Mouse (Mus musculus) heart, postnatal 25 days (tissue): ENCODE measurements around the gene Rps6ka2. TPM values are rescaled to one million over a fixed set of nuclear protein-coding genes. Genes with fewer than 3 reads are reported as not detected.
"Not testable (repeated sequence)": the region's sequence is repeated elsewhere in the genome, so short reads cannot be mapped to it uniquely, and the experiment has no call there.

Source experiments
- DNase-seq: peaks from one replicate; pipeline ENCODE4 v3.0.0; 2022; ENCODE audit warnings: low spot score
- intact Hi-C: fragments of 180-260 bp; cut with DNase I; formaldehyde crosslinking; loops from one replicate; pipeline ENCODE4 v1.15.1; 2025
- total RNA-seq, 2 experiments: library from RNA; stranded (reverse); gene quantifications; 2 replicates each; pipeline ENCODE4 v1.2.3; 2021

Rps6ka2 gene
- total RNA-seq, 2 experiments from 2014 or later = 23.2 to 23.7 TPM

- intact Hi-C loops = no loop called here
- peak; percentile 70 for DNase-seq
These were observed 821 bp upstream of the Rps6ka2 start for GRCm38 (mm10) chr17:7168961-7169626.

GRCm38 (mm10) chr17:7170304-7171295 lies 685 bp downstream of the Rps6ka2 start:
- intact Hi-C loops = no loop called here
- DNase-seq = no peak

GRCm38 (mm10) chr17:7173331-7174028 lies 3.6 kb downstream of the Rps6ka2 start:
- intact Hi-C loops = no loop called here
- no peak for DNase-seq

- intact Hi-C loops = loop anchor here (5.0 kb wide), 1 partner anchor 42 kb away; no protein-coding TSS in a partner anchor
- DNase-seq = no peak
These were observed 5.4 kb downstream of the Rps6ka2 start for GRCm38 (mm10) chr17:7175293-7175692.

GRCm38 (mm10) chr17:7176394-7176793 lies 6.5 kb downstream of the Rps6ka2 start:
- intact Hi-C loops = loop anchor here (5.0 kb wide), 1 partner anchor 41 kb away; no protein-coding TSS in a partner anchor
- DNase-seq = peak; percentile 39

GRCm38 (mm10) chr17:7178196-7178595 lies 8.3 kb downstream of the Rps6ka2 start:
- DNase-seq = no peak
- intact Hi-C loops = loop anchor here (5.0 kb wide), 1 partner anchor 39 kb away; no protein-coding TSS in a partner anchor

GRCm38 (mm10) chr17:7182187-7182586 lies 12.3 kb downstream of the Rps6ka2 start:
- intact Hi-C loops = no loop called here

GRCm38 (mm10) chr17:7187037-7187436 lies 17.1 kb downstream of the Rps6ka2 start:
- intact Hi-C loops, DNase-seq: not testable (repeated sequence)

More at GRCm38 (mm10) chr17:7182187-7182586, 12.3 kb downstream of the Rps6ka2 start:
- DNase-seq = no peak

GRCm38 (mm10) chr17:7189425-7189824 lies 19.5 kb downstream of the Rps6ka2 start:
- intact Hi-C loops = no loop called here
- DNase-seq = no peak

GRCm38 (mm10) chr17:7189975-7190374 lies 20.1 kb downstream of the Rps6ka2 start:
- intact Hi-C loops = no loop called here

GRCm38 (mm10) chr17:7194140-7194840 lies 24.4 kb downstream of the Rps6ka2 start:
- no peak for DNase-seq
- intact Hi-C loops = no loop called here

More at GRCm38 (mm10) chr17:7189975-7190374, 20.1 kb downstream of the Rps6ka2 start:
- no peak for DNase-seq

GRCm38 (mm10) chr17:7197121-7197925 lies 27.4 kb downstream of the Rps6ka2 start:
- intact Hi-C loops = no loop called here
- DNase-seq = no peak

- intact Hi-C loops = no loop called here
- no peak for DNase-seq
These were observed 35.0 kb downstream of the Rps6ka2 start for GRCm38 (mm10) chr17:7204771-7205406.

GRCm38 (mm10) chr17:7206434-7207145 lies 36.7 kb downstream of the Rps6ka2 start:
- intact Hi-C loops = no loop called here
- DNase-seq = no peak

- DNase-seq = no peak
- intact Hi-C loops = no loop called here
These were observed 40.7 kb downstream of the Rps6ka2 start for GRCm38 (mm10) chr17:7210648-7211047.

- DNase-seq = no peak
- intact Hi-C loops = no loop called here
These were observed 42.0 kb downstream of the Rps6ka2 start for GRCm38 (mm10) chr17:7211893-7212292.

- intact Hi-C loops = no loop called here
These were observed 43.3 kb downstream of the Rps6ka2 start for GRCm38 (mm10) chr17:7213214-7213613.

GRCm38 (mm10) chr17:7214061-7214460 lies 44.1 kb downstream of the Rps6ka2 start:
- no peak for DNase-seq
- intact Hi-C loops = no loop called here

More at GRCm38 (mm10) chr17:7213214-7213613, 43.3 kb downstream of the Rps6ka2 start:
- DNase-seq = no peak
